Mouse (Mus musculus) embryonic facial prominence, embryonic 14.5 days (tissue): ENCODE measurements at regions not wholly inside any gene's neighbourhood (a gene's known extent, or its start where the extent isn't known, plus 50 kb on each side); places are given as distances from the start of the nearest gene placed in this dataset.

Experiments
- ATAC-seq: fragments of 200-750 bp; cut with Nextera tagmentation; 2 replicates; pipeline ENCODE4 v1.8.0; 2017; ENCODE audit warnings: low read depth, moderate number of reproducible peaks, moderate TSS enrichment
- DNase-seq: peaks from one replicate; pipeline ENCODE4 v3.0.0-alpha.2; 2015; ENCODE audit warnings: low spot score
- H3K27ac ChIP-seq: fragments of 300-500 bp; sonication (generic); replicated peaks from 2 replicates; pipeline ENCODE4 v1.5.1; 2014; ENCODE audit warnings: low read depth, mild to moderate bottlenecking, low read length, moderate library complexity
- H3K27me3 ChIP-seq: fragments of 300-500 bp; sonication (generic); replicated peaks from 2 replicates; pipeline ENCODE4 v1.6.1; 2014; ENCODE audit warnings: low read length; ENCODE audit not compliant: control insufficient read depth, insufficient read depth
- H3K36me3 ChIP-seq: fragments of 300-500 bp; sonication (generic); 2 replicates; pipeline ENCODE4 v1.6.1; 2014; ENCODE audit warnings: low read length, mixed read lengths; ENCODE audit not compliant: control insufficient read depth, insufficient read depth
- H3K4me1 ChIP-seq: fragments of 300-500 bp; sonication (generic); 2 replicates; pipeline ENCODE4 v1.6.1; 2014; ENCODE audit warnings: antibody characterized with exemption, low read length; ENCODE audit not compliant: control insufficient read depth, insufficient read depth
- H3K4me2 ChIP-seq: fragments of 300-500 bp; sonication (generic); 2 replicates; pipeline ENCODE4 v1.6.1; 2014; ENCODE audit warnings: low read depth, mild to moderate bottlenecking, low read length, moderate library complexity, mixed read lengths
- H3K4me3 ChIP-seq: fragments of 300-500 bp; sonication (generic); 2 replicates; pipeline ENCODE4 v1.5.1; 2014; ENCODE audit warnings: low read depth, mild to moderate bottlenecking, low read length
- H3K9ac ChIP-seq: fragments of 300-500 bp; sonication (generic); 2 replicates; pipeline ENCODE4 v1.6.1; 2014; ENCODE audit warnings: low read depth, mild to moderate bottlenecking, low read length, moderate library complexity, mixed read lengths
- H3K9me3 ChIP-seq: fragments of 300-500 bp; sonication (generic); 2 replicates; pipeline ENCODE4 v1.6.1; 2016; ENCODE audit warnings: low read length; ENCODE audit not compliant: control insufficient read depth
- WGBS: fragments of 180-500 bp; shearing (Covaris S2); extraction: QIAGEN DNeasy Blood & Tissue Kit; methylation state at CpG from one replicate; pipeline ENCODE4 v1.1.7; 2014; 5-methylcytosine and 5-hydroxymethylcytosine counted together

GRCm38 (mm10) chr11:82602818-82603217, 161.3 kb downstream of the Cct6b start:
- H3K4me2 ChIP-seq, result no peak overlapping the region
- H3K4me1 ChIP-seq, result no peaks in the 10 kb centered on the region
- peak; percentile 42 for DNase-seq
- no peaks in the 10 kb centered on the region for H3K9me3 ChIP-seq
- no peaks in the 10 kb centered on the region for H3K36me3 ChIP-seq
- H3K4me3 ChIP-seq, result no peak overlapping the region
- no peak for ATAC-seq
- WGBS, result 12% methylated on average over 11 of the region's 11 CpGs
- H3K9ac ChIP-seq, result no peak overlapping the region
- H3K27ac ChIP-seq, result no peak overlapping the region
- H3K27me3 ChIP-seq, result no peaks in the 10 kb centered on the region; the same call in 1 of the 2 replicates

DNA sequence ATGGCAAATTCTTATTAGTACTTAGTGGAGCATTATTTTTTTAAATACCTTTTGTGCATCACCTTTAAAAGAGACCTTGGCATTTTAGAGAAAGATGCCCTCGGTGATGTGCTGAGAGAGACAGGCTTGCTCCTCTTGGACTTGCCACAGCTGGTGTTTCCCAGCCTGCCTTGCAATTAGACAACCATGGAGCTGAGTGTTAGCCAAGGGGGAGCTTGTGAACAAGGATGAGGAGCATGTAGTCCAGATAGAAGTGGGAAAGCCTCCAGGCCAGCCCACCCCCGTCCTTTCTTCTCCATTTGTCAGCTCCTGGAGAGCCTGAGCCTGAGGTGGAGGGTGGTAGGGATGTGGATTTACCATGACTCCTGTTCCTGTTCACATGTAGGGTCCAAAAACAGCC, 161.9 kb downstream of the Cct6b start:
- no peak for ATAC-seq
- 48% methylated on average over 2 of the region's 2 CpGs for WGBS
- no peak overlapping the region for H3K4me2 ChIP-seq
- H3K36me3 ChIP-seq, result no peaks in the 10 kb centered on the region
- H3K27ac ChIP-seq, result no peak overlapping the region
- no peaks in the 10 kb centered on the region; the same call in 1 of the 2 replicates for H3K27me3 ChIP-seq
- no peaks in the 10 kb centered on the region for H3K4me1 ChIP-seq
- no peak overlapping the region for H3K4me3 ChIP-seq
- no peak for DNase-seq
- no peaks in the 10 kb centered on the region for H3K9me3 ChIP-seq
- H3K9ac ChIP-seq, result no peak overlapping the region

DNA sequence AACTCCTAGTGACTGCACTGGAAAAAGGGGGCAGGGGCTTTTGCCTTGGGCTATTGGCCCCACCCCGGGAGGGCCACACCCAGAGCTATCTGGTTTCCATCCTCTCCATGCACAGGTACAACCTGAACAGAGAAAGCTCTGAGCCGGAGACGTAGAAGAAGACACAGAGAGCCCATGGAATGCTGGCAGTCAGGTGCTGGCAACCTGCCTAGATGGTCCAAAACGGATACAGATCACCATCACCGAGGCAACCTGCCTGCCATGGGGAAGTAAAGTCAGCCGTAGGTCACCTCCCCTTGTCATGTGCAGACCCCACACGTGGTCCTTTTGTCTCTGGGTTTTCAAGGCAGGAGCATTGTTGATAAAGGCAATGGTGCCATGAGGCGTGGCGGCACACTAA, 164.0 kb downstream of the Cct6b start:
- DNase-seq, result no peak
- WGBS, result 75% methylated on average over 9 of the region's 9 CpGs
- no peaks in the 10 kb centered on the region; the same call in 1 of the 2 replicates for H3K27me3 ChIP-seq
- H3K4me1 ChIP-seq, result no peaks in the 10 kb centered on the region
- no peak overlapping the region for H3K4me3 ChIP-seq
- H3K36me3 ChIP-seq, result no peaks in the 10 kb centered on the region
- no peak for ATAC-seq
- H3K9me3 ChIP-seq, result no peaks in the 10 kb centered on the region
- H3K9ac ChIP-seq, result no peak overlapping the region
- no peak overlapping the region for H3K4me2 ChIP-seq
- H3K27ac ChIP-seq, result no peak overlapping the region

DNA sequence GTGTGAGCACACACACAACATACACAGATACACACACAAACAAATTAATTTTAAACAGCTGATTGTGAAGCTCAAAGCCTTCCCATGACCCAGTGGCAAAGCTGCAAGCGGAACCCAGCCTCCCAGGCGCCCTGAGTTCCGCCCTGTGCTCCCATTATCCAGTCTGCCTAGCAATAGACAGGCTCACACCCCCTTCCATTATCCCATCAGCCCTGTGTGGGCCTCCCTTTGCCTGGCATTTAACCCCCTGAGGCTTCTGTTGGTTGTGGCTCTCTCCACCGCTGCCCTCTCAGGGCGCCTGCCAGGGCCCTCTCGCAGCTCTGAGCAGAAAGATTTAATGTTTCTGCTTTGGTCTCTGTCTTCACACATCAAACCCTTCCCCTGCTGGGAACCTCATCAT, 166.4 kb downstream of the Cct6b start:
- H3K9ac ChIP-seq, result no peak overlapping the region
- DNase-seq (no peak), ATAC-seq (no peak)
- H3K4me1 ChIP-seq, result no peaks in the 10 kb centered on the region
- no peaks in the 10 kb centered on the region for H3K36me3 ChIP-seq
- no peak overlapping the region for H3K4me3 ChIP-seq
- H3K27me3 ChIP-seq, result no peaks in the 10 kb centered on the region; the same call in 1 of the 2 replicates
- H3K4me2 ChIP-seq, result no peak overlapping the region
- H3K27ac ChIP-seq, result no peak overlapping the region
- no peaks in the 10 kb centered on the region for H3K9me3 ChIP-seq
- WGBS, result 16% methylated on average over 6 of the region's 6 CpGs

GRCm38 (mm10) chr11:82596801-82597200, 167.3 kb downstream of the Cct6b start:
- 61% methylated on average over 3 of the region's 3 CpGs for WGBS
- Histone ChIP-seq H3K27me3 (no peaks in the 10 kb centered on the region; the same call in 1 of the 2 replicates), H3K4me1 (no peaks in the 10 kb centered on the region), H3K4me2 (no peak overlapping the region), H3K27ac (no peak overlapping the region), H3K4me3 (no peak overlapping the region), H3K36me3 (no peaks in the 10 kb centered on the region), H3K9me3 (no peaks in the 10 kb centered on the region), H3K9ac (no peak overlapping the region)
- DNase-seq, result peak; percentile 68
- no peak for ATAC-seq

GRCm38 (mm10) chr11:82589761-82590160, 174.4 kb downstream of the Cct6b start:
- no peak overlapping the region for H3K27ac ChIP-seq
- no peak overlapping the region for H3K4me2 ChIP-seq
- DNase-seq (no peak), ATAC-seq (no peak)
- no peaks in the 10 kb centered on the region for H3K9me3 ChIP-seq
- no peaks in the 10 kb centered on the region for H3K4me1 ChIP-seq
- no peaks in the 10 kb centered on the region for H3K36me3 ChIP-seq
- H3K27me3 ChIP-seq, result no peaks in the 10 kb centered on the region
- no peak overlapping the region for H3K9ac ChIP-seq
- WGBS, result 55% methylated on average over 1 of the region's 2 CpGs
- H3K4me3 ChIP-seq, result no peak overlapping the region

DNA sequence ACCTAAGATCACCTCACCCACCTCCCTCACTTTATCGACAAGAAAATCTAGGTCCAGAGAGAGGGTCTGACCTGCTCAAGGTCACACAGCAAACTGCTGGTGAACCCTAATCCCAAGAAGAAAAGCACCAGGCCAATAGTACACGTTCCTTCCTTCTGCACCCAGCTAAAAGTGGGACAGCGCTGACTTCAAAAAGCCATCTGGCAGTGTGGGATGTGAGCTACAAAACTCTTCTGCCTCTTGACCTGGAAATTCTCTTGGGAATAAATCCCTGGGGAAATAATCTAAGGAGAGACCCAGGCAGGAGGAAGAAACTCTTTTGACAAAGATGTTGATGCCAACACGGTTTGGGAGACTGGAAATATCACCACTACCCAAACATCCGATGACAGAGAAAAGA, 175.4 kb downstream of the Cct6b start:
- no peaks in the 10 kb centered on the region for H3K27me3 ChIP-seq
- no peak overlapping the region for H3K27ac ChIP-seq
- no peak overlapping the region for H3K9ac ChIP-seq
- WGBS, result 76% methylated on average over 5 of the region's 5 CpGs
- no peaks in the 10 kb centered on the region for H3K9me3 ChIP-seq
- H3K4me1 ChIP-seq, result no peaks in the 10 kb centered on the region
- no peak overlapping the region for H3K4me2 ChIP-seq
- DNase-seq, result no peak
- H3K4me3 ChIP-seq, result no peak overlapping the region
- ATAC-seq, result no peak
- H3K36me3 ChIP-seq, result no peaks in the 10 kb centered on the region

- Histone ChIP-seq H3K9ac (no peak overlapping the region), H3K9me3 (no peaks in the 10 kb centered on the region), H3K27me3 (no peaks in the 10 kb centered on the region), H3K4me2 (no peak overlapping the region), H3K27ac (no peak overlapping the region), H3K36me3 (no peaks in the 10 kb centered on the region), H3K4me1 (no peaks in the 10 kb centered on the region), H3K4me3 (no peak overlapping the region)
- ATAC-seq (no peak), DNase-seq (no peak)
- 22% methylated on average over 7 of the region's 7 CpGs for WGBS
These were observed 184.2 kb downstream of the Cct6b start for GRCm38 (mm10) chr11:82579841-82580415.

DNA sequence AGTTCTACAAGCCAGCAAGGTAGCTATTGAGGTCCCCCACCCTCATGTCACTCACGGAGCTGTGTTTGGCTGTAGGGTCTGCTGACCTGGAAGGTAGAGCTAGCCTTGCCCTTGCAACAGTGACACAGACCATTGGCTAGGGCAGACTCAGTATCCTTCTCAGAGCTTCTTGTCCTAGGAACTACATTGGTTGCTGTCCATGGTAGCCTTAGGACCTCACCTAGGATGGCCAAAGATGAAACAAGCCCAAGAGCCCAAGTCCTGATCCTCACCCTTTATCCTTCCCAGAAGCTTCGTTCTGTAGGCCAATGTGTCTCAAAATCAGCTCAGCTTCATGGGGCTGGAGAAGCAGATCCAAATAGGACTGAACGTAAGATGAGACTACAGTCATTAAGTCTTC, 187.3 kb downstream of the Tmem132e start:
- Histone ChIP-seq H3K4me2 (no peak overlapping the region), H3K4me3 (no peak overlapping the region), H3K27me3 (no peaks in the 10 kb centered on the region), H3K9me3 (no peaks in the 10 kb centered on the region), H3K36me3 (no peaks in the 10 kb centered on the region), H3K4me1 (no peaks in the 10 kb centered on the region), H3K9ac (no peak overlapping the region), H3K27ac (no peak overlapping the region)
- 60% methylated on average over 3 of the region's 3 CpGs for WGBS
- ATAC-seq (no peak), DNase-seq (no peak)
